Mouse (Mus musculus) CH12.LX (cell line): ENCODE measurements around the gene Grm8.

Experiments used
- CTCF ChIP-seq, 2 experiments: IDR thresholded peaks in 1 of 2; conservative IDR thresholded peaks in 1 of 2; 2 replicates each; pipeline ENCODE4 v1.5.1; 2011 to 2012; ENCODE audit warnings: low read depth in 2 of 2, low read length in 2 of 2, improper control_type of control experiment in 1 of 2, inconsistent platforms in 1 of 2, mild to moderate bottlenecking in 1 of 2, moderate library complexity in 1 of 2
- E2F4 ChIP-seq: IDR thresholded peaks from 2 replicates; pipeline ENCODE4 v1.6.1; 2011; ENCODE audit warnings: low read depth, low read length, improper control_type of control experiment; ENCODE audit not compliant: insufficient replicate concordance
- ETS1 ChIP-seq: conservative IDR thresholded peaks from 2 replicates; pipeline ENCODE4 v1.6.1; 2012; ENCODE audit warnings: low read depth, mild to moderate bottlenecking, inconsistent platforms, low read length, improper control_type of control experiment, moderate library complexity
- JUN ChIP-seq: IDR thresholded peaks from 2 replicates; pipeline ENCODE4 v1.6.1; 2011; ENCODE audit warnings: low read depth, mild to moderate bottlenecking, low read length, improper control_type of control experiment, moderate library complexity; ENCODE audit not compliant: insufficient read depth
- MAX ChIP-seq: IDR thresholded peaks from 2 replicates; pipeline ENCODE4 v1.6.1; 2011; ENCODE audit warnings: low read length, improper control_type of control experiment
- MXI1 ChIP-seq: IDR thresholded peaks from 2 replicates; pipeline ENCODE4 v1.6.1; 2011; ENCODE audit warnings: mild to moderate bottlenecking, low read depth, low read length, improper control_type of control experiment
- PAX5 ChIP-seq: IDR thresholded peaks from 2 replicates; pipeline ENCODE4 v1.6.1; 2012; ENCODE audit warnings: low read length, inconsistent platforms, mixed read lengths
- POLR2A ChIP-seq: IDR thresholded peaks from 2 replicates; pipeline ENCODE4 v1.6.1; 2011; ENCODE audit warnings: low read depth, mild to moderate bottlenecking, improper control_type of control experiment, low read length
- POLR2AphosphoS2 ChIP-seq: IDR thresholded peaks from 2 replicates; pipeline ENCODE4 v1.6.1; 2011; ENCODE audit warnings: low read depth, low read length, improper control_type of control experiment
- RCOR1 ChIP-seq: conservative IDR thresholded peaks from 2 replicates; pipeline ENCODE4 v1.6.1; 2012; ENCODE audit warnings: low read depth, mild to moderate bottlenecking, inconsistent platforms, low read length, improper control_type of control experiment
- TBP ChIP-seq: conservative IDR thresholded peaks from 2 replicates; pipeline ENCODE4 v1.6.1; 2011; ENCODE audit warnings: low read depth, low read length, improper control_type of control experiment
- ZNF384 ChIP-seq: IDR thresholded peaks from 2 replicates; pipeline ENCODE4 v1.6.1; 2012; ENCODE audit warnings: low read depth, low read length, improper control_type of control experiment, inconsistent platforms

GRCm38 (mm10) chr6:27240416-27240815 lies 894.6 kb downstream of the Grm8 start:
- TF ChIP-seq ZNF384 = no peak
- TF ChIP-seq MXI1 = no peak
- no peak for TF ChIP-seq E2F4
- TF ChIP-seq CTCF (conservative IDR thresholded peaks at IDR 0.05 in 1 of 2, IDR thresholded peaks at IDR 0.05 in 1 of 2; ENCODE audit: low read depth in 2 of 2, low read length in 2 of 2) = no peak
- no peak for TF ChIP-seq POLR2A
- TF ChIP-seq TBP = no peak
- TF ChIP-seq POLR2AphosphoS2 = no peak
- no peak for TF ChIP-seq PAX5
- TF ChIP-seq MAX = no peak
- TF ChIP-seq RCOR1 = no peak
- TF ChIP-seq ETS1 = no peak
- TF ChIP-seq JUN = no peak
